Mouse (Mus musculus) midbrain, embryonic 12.5 days (tissue): Measurements from ENCODE around the gene Gart. TPM values are rescaled to one million over a fixed set of nuclear protein-coding genes. Genes with fewer than 3 reads are reported as not detected.

Source experiments
- ATAC-seq: fragments of 200-750 bp; cut with Nextera tagmentation; 2 replicates; pipeline ENCODE4 v1.8.0; 2017; ENCODE audit warnings: low read depth, moderate TSS enrichment, moderate library complexity; ENCODE audit not compliant: low FRiP score
- H3K27ac ChIP-seq: fragments of 300-500 bp; sonication (generic); replicated peaks from 2 replicates; pipeline ENCODE4 v1.5.1; 2016; ENCODE audit warnings: mild to moderate bottlenecking
- H3K27me3 ChIP-seq: fragments of 300-500 bp; sonication (generic); 2 replicates; pipeline ENCODE4 v1.6.1; 2016; ENCODE audit warnings: mild to moderate bottlenecking
- H3K36me3 ChIP-seq: fragments of 300-500 bp; sonication (generic); 2 replicates; pipeline ENCODE4 v1.6.1; 2016
- H3K4me1 ChIP-seq: fragments of 300-500 bp; sonication (generic); 2 replicates; pipeline ENCODE4 v1.6.1; 2016
- H3K4me2 ChIP-seq: fragments of 300-500 bp; sonication (generic); replicated peaks from 2 replicates; pipeline ENCODE4 v1.6.1; 2016; ENCODE audit warnings: mild to moderate bottlenecking, moderate library complexity
- H3K4me3 ChIP-seq: fragments of 300-500 bp; sonication (generic); 2 replicates; pipeline ENCODE4 v1.5.1; 2016; ENCODE audit warnings: mild to moderate bottlenecking
- H3K9ac ChIP-seq: fragments of 300-500 bp; sonication (generic); replicated peaks from 2 replicates; pipeline ENCODE4 v1.6.1; 2016; ENCODE audit warnings: mild to moderate bottlenecking, moderate library complexity
- H3K9me3 ChIP-seq: fragments of 300-500 bp; sonication (generic); 2 replicates; pipeline ENCODE4 v1.6.1; 2016; ENCODE audit warnings: mild to moderate bottlenecking
- WGBS: fragments of 180-500 bp; shearing (Covaris S2); methylation state at CpG from one replicate; pipeline ENCODE4 v1.1.7; 2016; 5-methylcytosine and 5-hydroxymethylcytosine counted together
- polyA plus RNA-seq: library from polyadenylated mRNA; unstranded; fragments of >200 nt; fragmentation: Nextera tagmentation; extraction: Ambion mirVana; gene quantifications from 2 replicates; pipeline ENCODE4 v1.2.1, GENCODE M21; 2016

Gart gene
- polyA plus RNA-seq, 1 experiment from 2014 or later = 100 TPM

DNA sequence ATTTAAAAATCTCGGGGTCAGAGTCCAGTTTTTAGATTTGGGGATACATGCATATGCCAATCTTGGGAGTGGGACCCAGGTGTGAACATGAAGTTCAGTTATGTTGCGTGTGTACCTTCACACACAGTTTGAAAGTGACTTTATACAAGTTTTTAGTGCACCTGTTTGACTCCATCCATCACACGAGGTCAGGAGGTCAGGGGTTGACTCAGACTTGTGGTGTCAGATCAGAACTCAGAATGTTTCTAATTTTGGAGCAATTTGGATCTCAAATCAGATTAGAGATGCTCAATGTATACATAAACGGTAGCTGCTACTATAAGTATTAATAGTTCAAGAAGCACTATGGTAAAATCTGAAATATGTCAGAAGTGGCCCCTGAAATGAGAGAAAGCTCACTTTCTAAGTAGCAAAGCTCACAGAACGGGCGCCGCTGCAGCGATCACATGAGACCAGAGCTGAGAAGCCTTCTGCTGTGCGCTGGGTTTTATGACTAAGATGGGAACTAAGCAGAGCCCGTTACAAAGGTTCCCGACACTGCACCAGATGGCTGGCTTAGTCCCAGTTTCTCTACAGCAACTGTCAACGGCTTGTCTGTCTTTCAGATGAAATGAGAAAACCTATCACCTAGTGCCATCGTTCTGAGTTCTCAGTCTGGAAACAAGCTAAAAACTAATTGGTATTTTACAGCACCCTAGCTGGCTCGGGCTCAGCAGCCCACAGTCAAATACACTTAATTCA lies 67.6 kb downstream of the Gart start:
- ATAC-seq = no peak

GRCm38 (mm10) chr16:91575151-91575550 lies 71.6 kb downstream of the Gart start:
- WGBS = 74% methylated on average over 13 of the region's 13 CpGs
- Histone ChIP-seq H3K9me3 (no peaks in the 10 kb centered on the region), H3K36me3 (0 out of 2 replicates have a peak, but pooled peaks cover 9% of the 10 kb centered on the region), H3K27ac (0 out of 2 replicates have a peak overlapping the region, but pooled peaks have one; percentile 10), H3K4me2 (no peak overlapping the region), H3K4me1 (0 out of 2 replicates have a peak, but pooled peaks cover 3% of the 10 kb centered on the region), H3K4me3 (no peak overlapping the region), H3K9ac (no peak overlapping the region), H3K27me3 (no peaks in the 10 kb centered on the region)
- ATAC-seq = no peak

More for the DNA sequence above, 67.6 kb downstream of the Gart start:
- no peaks in the 10 kb centered on the region for H3K9me3 ChIP-seq
- 86% methylated on average over 14 of the region's 14 CpGs for WGBS
- H3K27ac ChIP-seq = no peak overlapping the region
- H3K9ac ChIP-seq = no peak overlapping the region
- H3K4me3 ChIP-seq = no peak overlapping the region
- peaks cover 24% of the 10 kb centered on the region for H3K36me3 ChIP-seq
- no peaks in the 10 kb centered on the region for H3K27me3 ChIP-seq
- no peak overlapping the region for H3K4me2 ChIP-seq
- H3K4me1 ChIP-seq = 0 out of 2 replicates have a peak, but pooled peaks cover 3% of the 10 kb centered on the region

Other genes with a start within 250 kb of the Gart start
- 7.9 and 9.1 TPM in 2 replicates for gene Il10rb, start 240.8 kb downstream of the Gart start, polyA plus RNA-seq
- 56.5 and 60.0 TPM in 2 replicates for gene Ifnar1, start 161.7 kb downstream of the Gart start, polyA plus RNA-seq
- 41.0 and 43.4 TPM in 2 replicates for gene Ifngr2, start 99.9 kb downstream of the Gart start, polyA plus RNA-seq
- gene Tmem50b, start 49.2 kb downstream of the Gart start, polyA plus RNA-seq = 42.6 and 43.6 TPM in 2 replicates
- 6.8 and 7.8 TPM in 2 replicates for gene Dnajc28, start 27.9 kb downstream of the Gart start, polyA plus RNA-seq
- 163 and 170 TPM in 2 replicates for gene Son, start 554 bp upstream of the Gart start, polyA plus RNA-seq
- 33.6 and 35.5 TPM in 2 replicates for gene Donson, start 41.8 kb upstream of the Gart start, polyA plus RNA-seq
- 81.7 and 85.1 TPM in 2 replicates for gene Cryzl1, start 82.0 kb upstream of the Gart start, polyA plus RNA-seq
- 75.4 and 75.7 TPM in 2 replicates for gene Itsn1, start 82.3 kb upstream of the Gart start, polyA plus RNA-seq